Mouse (Mus musculus): Measurements from ENCODE around the gene Reg3g. TPM values are rescaled to one million over a fixed set of nuclear protein-coding genes. Genes with fewer than 3 reads are reported as not detected.

The Reg3g gene
- total RNA-seq (2021), result not detected
- long read RNA-seq, experiment 1, result 0 reads
- long read RNA-seq, experiment 2, result 0 reads

GRCm38 (mm10) chr6:78468772-78469171, at the start of gene Reg3g:
TSS of gene Reg3g (minus strand) at chr6:78468872.
- no peak for DNase-seq (ENCODE audit: low spot score in 2 of 2)
- no peak within 1 kb of the TSS for H3K27ac ChIP-seq
- no peak for TF ChIP-seq CTCF (conservative IDR thresholded peaks at IDR 0.05)
- no peak within 1 kb of the TSS for H3K4me3 ChIP-seq

- no peak overlapping the region for H3K27ac ChIP-seq
- H3K4me3 ChIP-seq, result no peak overlapping the region
- peak; percentile 85 for TF ChIP-seq CTCF (conservative IDR thresholded peaks at IDR 0.05)
- no peak for DNase-seq (ENCODE audit: low spot score in 2 of 2)
These were observed 47.2 kb upstream of the Reg3g start for GRCm38 (mm10) chr6:78515777-78516446.

DNA sequence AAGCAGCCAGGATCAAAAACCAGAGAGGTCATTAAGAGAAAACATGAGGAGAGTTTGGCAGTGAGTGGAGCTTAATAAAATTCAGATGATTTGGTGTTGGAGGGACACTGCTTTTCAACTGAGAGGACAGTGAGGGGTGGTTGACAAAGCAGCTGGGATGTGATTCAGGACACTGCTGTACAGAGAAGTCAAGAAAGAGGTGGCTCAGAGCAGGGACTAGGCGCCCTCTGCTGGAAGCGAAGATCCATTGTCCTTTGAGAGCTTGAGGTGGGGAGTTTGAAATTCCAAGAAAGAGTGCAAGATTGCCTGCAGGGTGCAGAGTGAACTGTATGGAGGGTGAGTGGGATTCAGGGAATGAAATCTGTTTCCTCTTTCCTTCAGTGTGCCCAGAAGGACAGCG, 44.2 kb upstream of the Reg3g start:
- DNase-seq (ENCODE audit: low spot score in 2 of 2), result peak; percentile 25 to 63
- Histone ChIP-seq H3K4me3 (no peak overlapping the region), H3K27ac (no peak overlapping the region)
- peak; percentile 89 for TF ChIP-seq CTCF (conservative IDR thresholded peaks at IDR 0.05)

- peak; percentile 69 for TF ChIP-seq CTCF (conservative IDR thresholded peaks at IDR 0.05)
These were observed 41.7 kb upstream of the Reg3g start for GRCm38 (mm10) chr6:78510173-78510900.

DNA sequence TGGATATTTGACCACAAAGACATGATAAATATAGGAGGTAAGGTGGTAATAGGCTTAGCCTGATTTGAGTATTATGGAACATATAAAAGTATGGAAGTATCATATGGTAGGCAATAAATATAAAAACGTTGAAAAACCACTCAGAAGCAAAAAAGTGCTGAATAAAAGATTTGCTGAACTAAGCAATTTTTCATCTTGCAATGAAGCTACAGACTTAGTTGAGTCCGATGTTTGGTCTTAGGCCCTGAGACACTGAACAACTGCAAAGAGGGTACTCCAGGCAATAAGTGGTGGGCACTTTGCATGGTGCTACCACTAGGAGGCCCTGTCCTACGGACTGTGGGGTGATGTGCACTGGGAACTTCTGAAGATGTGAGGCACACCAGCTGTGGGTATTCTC, 37.1 kb upstream of the Reg3g start:
- Histone ChIP-seq H3K4me3 (no peak overlapping the region), H3K27ac (no peak overlapping the region)
- peak; percentile 25; the same call in 1 of the 2 replicates for TF ChIP-seq CTCF (conservative IDR thresholded peaks at IDR 0.05)
- no peak for DNase-seq (ENCODE audit: low spot score in 2 of 2)

More at GRCm38 (mm10) chr6:78510173-78510900, 41.7 kb upstream of the Reg3g start:
- Histone ChIP-seq H3K4me3 (no peak overlapping the region), H3K27ac (no peak overlapping the region)
- no peak for DNase-seq (ENCODE audit: low spot score in 2 of 2)

- Histone ChIP-seq H3K4me3 (no peak overlapping the region), H3K27ac (no peak overlapping the region)
- TF ChIP-seq CTCF (conservative IDR thresholded peaks at IDR 0.05), result no peak
- DNase-seq (ENCODE audit: low spot score in 2 of 2), result no peak
These were observed 26.0 kb upstream of the Reg3g start for GRCm38 (mm10) chr6:78494633-78495032.

- no peak overlapping the region for H3K4me3 ChIP-seq
- H3K27ac ChIP-seq, result no peak overlapping the region
- no peak for DNase-seq (ENCODE audit: low spot score in 2 of 2)
- no peak for TF ChIP-seq CTCF (conservative IDR thresholded peaks at IDR 0.05)
These were observed 615 bp upstream of the Reg3g start for GRCm38 (mm10) chr6:78469287-78469686.

GRCm38 (mm10) chr6:78463266-78463665, 5.4 kb downstream of the Reg3g start:
- Histone ChIP-seq H3K4me3 (no peak overlapping the region), H3K27ac (no peak overlapping the region)
- peak; percentile 68 for TF ChIP-seq CTCF (conservative IDR thresholded peaks at IDR 0.05)
- no peak for DNase-seq (ENCODE audit: low spot score in 2 of 2)

GRCm38 (mm10) chr6:78462360-78462759, 6.3 kb downstream of the Reg3g start:
- Histone ChIP-seq H3K4me3 (no peak overlapping the region), H3K27ac (no peak overlapping the region)
- DNase-seq (ENCODE audit: low spot score in 2 of 2), result no peak
- TF ChIP-seq CTCF (conservative IDR thresholded peaks at IDR 0.05), result no peak

DNA sequence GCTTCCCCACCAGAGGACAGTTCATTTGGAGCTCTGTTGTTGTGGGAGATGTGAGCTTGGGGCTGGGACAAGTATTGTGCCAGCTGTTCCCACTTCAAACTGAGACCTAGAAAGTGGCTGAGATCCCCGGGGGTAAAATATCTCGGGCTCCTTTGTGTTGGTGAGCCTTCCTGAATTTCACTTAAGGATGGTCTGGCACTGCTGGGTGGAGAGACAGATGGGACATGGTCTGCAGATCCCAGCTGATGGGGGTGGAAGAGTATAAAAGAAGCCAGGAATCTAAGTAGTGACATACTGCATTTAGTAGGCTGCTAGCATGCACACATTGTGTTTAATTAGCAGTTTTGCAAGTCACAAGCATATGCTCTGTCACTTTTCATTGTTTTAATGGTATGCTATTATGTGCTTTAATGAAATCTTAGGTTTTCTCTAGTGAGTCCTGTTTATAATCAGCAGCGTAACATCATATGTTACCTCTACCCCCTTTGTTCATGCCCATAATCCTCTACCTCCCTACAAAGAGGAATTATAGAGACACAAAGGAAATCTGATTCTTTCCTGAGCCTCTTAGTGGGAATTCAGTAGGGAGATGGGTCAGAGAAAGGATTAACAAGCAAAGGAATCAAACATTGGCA, 8.4 kb downstream of the Reg3g start:
- H3K27ac ChIP-seq, result no peak overlapping the region
- H3K4me3 ChIP-seq, result no peak overlapping the region
- peak; percentile 44 to 81 for DNase-seq (ENCODE audit: low spot score in 2 of 2)
- no peak for TF ChIP-seq CTCF (conservative IDR thresholded peaks at IDR 0.05)

GRCm38 (mm10) chr6:78452804-78453203, 15.9 kb downstream of the Reg3g start:
- H3K4me3 ChIP-seq, result no peak overlapping the region
- no peak for TF ChIP-seq CTCF (conservative IDR thresholded peaks at IDR 0.05)
- no peak for DNase-seq (ENCODE audit: low spot score in 2 of 2)

DNA sequence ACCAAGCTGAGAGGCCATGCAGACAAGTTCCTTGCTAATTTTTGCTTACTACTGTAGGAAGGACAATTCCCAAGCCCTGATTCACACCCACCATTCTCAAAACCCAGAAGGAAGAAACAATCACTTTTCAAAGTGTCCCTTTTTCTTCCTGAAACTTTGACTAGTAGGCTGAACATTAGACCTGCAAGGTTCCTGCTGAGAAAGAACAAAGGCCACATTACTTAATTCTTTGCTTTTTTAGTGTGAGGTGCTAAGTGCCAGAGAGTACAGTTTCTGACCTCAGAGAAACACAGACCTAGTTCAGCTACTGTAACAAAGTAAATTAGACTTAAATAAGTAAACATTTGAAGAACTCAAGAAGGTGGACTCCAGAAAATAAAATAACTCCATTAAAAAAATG, 20.3 kb downstream of the Reg3g start:
- no peak overlapping the region for H3K27ac ChIP-seq
- H3K4me3 ChIP-seq, result no peak overlapping the region
- no peak for TF ChIP-seq CTCF (conservative IDR thresholded peaks at IDR 0.05)
- no peak for DNase-seq (ENCODE audit: low spot score in 2 of 2)

More at GRCm38 (mm10) chr6:78452804-78453203, 15.9 kb downstream of the Reg3g start:
- H3K27ac ChIP-seq, result no peak overlapping the region

DNA sequence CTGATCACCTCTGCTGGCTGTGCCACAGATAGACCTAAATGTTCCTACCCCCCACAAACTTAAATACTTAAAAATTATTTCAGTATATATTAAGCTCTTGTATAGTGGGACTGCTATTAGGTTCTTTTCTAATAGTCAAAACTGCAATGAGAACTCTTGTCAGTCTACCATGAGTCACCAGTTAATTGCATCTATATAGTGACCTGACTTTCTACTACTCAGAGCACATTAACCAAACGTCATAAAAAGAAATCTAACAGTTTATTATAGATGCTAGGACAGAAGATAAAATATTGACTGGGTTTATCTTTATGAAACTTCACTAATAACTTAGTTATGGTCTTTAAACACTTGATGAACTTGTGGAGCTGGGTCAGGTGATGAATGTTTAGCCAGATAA, 21.5 kb downstream of the Reg3g start:
- TF ChIP-seq CTCF (conservative IDR thresholded peaks at IDR 0.05), result no peak
- H3K27ac ChIP-seq, result no peak overlapping the region
- no peak overlapping the region for H3K4me3 ChIP-seq
- no peak for DNase-seq (ENCODE audit: low spot score in 2 of 2)

All from layer of hippocampus, adult 2 months (tissue).